Mouse (Mus musculus) bone marrow macrophage, adult 2 months (primary cell): ENCODE measurements around the gene Pomgnt2.

Experiments
- CTCF ChIP-seq: IDR thresholded peaks from 2 replicates; pipeline ENCODE4 v1.5.1; 2012; ENCODE audit warnings: low read depth, mild to moderate bottlenecking, low read length, moderate library complexity
- POLR2A ChIP-seq: IDR thresholded peaks from 2 replicates; pipeline ENCODE4 v1.6.1; 2012; ENCODE audit warnings: mild to moderate bottlenecking, low read depth, low read length, borderline replicate concordance

- no peak for TF ChIP-seq POLR2A
- TF ChIP-seq CTCF, result no peak
These were observed 45.8 kb downstream of the Pomgnt2 start for GRCm38 (mm10) chr9:121951114-121951423.
